8 mouse cellular contexts compared by ENCODE assay signal in genomic region chr17:36257969-36258368, GRCm38 (mm10). TPM values are rescaled to one million over a fixed set of nuclear protein-coding genes. Genes with fewer than 3 reads are reported as not detected.
DNase-seq lines count a peak whose midpoint lies in the region; ATAC-seq and TF ChIP-seq lines count a peak whose summit lies in the region.

TSS of gene Rpp21 (minus strand) at chr17:36258069.

- H3K4me2 ChIP-seq in limb, embryonic 12.5 days, result peak within 1 kb of the TSS; percentile 55

- TF ChIP-seq POLR2A in spleen, adult 2 months (IDR thresholded peaks at IDR 0.05; ENCODE audit: low read depth, low read length), result no peak
- TF ChIP-seq POLR2A in olfactory bulb, adult 2 months (IDR thresholded peaks at IDR 0.05; ENCODE audit: insufficient read depth, low read depth, low read length), result no peak

- peaks cover 4% of the 10 kb centered on the region; the same call in 1 of the 2 replicates for H3K4me1 ChIP-seq in spleen, adult 2 months (ENCODE audit: control insufficient read depth, insufficient read depth, insufficient read length)
- H3K4me1 ChIP-seq in limb, embryonic 12.5 days (replicated peaks), result peaks cover 6% of the 10 kb centered on the region
- no peaks in the 10 kb centered on the region for H3K4me1 ChIP-seq in olfactory bulb, adult 2 months (ENCODE audit: control insufficient read depth, insufficient read depth, low read length)

- DNase-seq in spleen, adult 2 months (ENCODE audit: low read depth in 1 of 2, low spot score in 2 of 2), result no peak
- no peak for DNase-seq in spleen, postnatal 14 days (ENCODE audit: low spot score in 2 of 2)
- no peak for DNase-seq in heart, postnatal 14 days
- DNase-seq in kidney, postnatal 10 days, result no peak
- DNase-seq in thymus, postnatal 14 days, result no peak

- no peaks in the 10 kb centered on the region for H3K9me3 ChIP-seq in limb, embryonic 12.5 days

- no peaks in the 10 kb centered on the region for H3K27me3 ChIP-seq in spleen, adult 2 months (ENCODE audit: control insufficient read depth, insufficient read depth, low read length)
- H3K27me3 ChIP-seq in limb, embryonic 12.5 days, result peaks cover 3% of the 10 kb centered on the region; the same call in 1 of the 2 replicates

- 49% methylated on average over 6 of the region's 6 CpGs for WGBS in spleen, adult 2 months
- 54% methylated on average over 6 of the region's 6 CpGs for WGBS in limb, embryonic 12.5 days
- WGBS in olfactory bulb, adult 2 months, result 42% methylated on average over 6 of the region's 6 CpGs

- peak within 1 kb of the TSS; percentile 87 for H3K27ac ChIP-seq in spleen, adult 2 months (ENCODE audit: insufficient read depth, low read length)
- H3K27ac ChIP-seq in limb, embryonic 12.5 days, result peak within 1 kb of the TSS; percentile 80
- peak within 1 kb of the TSS; percentile 63; the same call in 1 of the 2 replicates for H3K27ac ChIP-seq in olfactory bulb, adult 2 months (ENCODE audit: insufficient read depth, low read depth, low read length)

- H3K9ac ChIP-seq in limb, embryonic 12.5 days (replicated peaks), result peak within 1 kb of the TSS; percentile 76

- peak within 1 kb of the TSS; percentile 98 for H3K4me3 ChIP-seq in spleen, adult 2 months (ENCODE audit: extremely low read depth, insufficient read depth, insufficient read length)
- peak within 1 kb of the TSS; percentile 72 for H3K4me3 ChIP-seq in limb, embryonic 12.5 days (replicated peaks)
- peak within 1 kb of the TSS; percentile 84 for H3K4me3 ChIP-seq in olfactory bulb, adult 2 months (ENCODE audit: insufficient read depth, low read depth, low read length)

- intact Hi-C loops in heart, postnatal 14 days (cut with DNase I), result no loop called here

- H3K36me3 ChIP-seq in spleen, adult 2 months (ENCODE audit: control insufficient read depth, insufficient read depth, low read length), result peaks cover 13% of the 10 kb centered on the region
- H3K36me3 ChIP-seq in limb, embryonic 12.5 days, result peaks cover 47% of the 10 kb centered on the region

- 0 out of 2 replicates have a peak, but pooled peaks have one; percentile 6 for ATAC-seq in erythroblast, adult 5-6 weeks (replicated peaks; ENCODE audit: low FRiP score, poor library complexity, severe bottlenecking)
- no peak for ATAC-seq in limb, embryonic 12.5 days (ENCODE audit: insufficient number of reproducible peaks, insufficient read depth, low FRiP score, low TSS enrichment, low read depth)

- no peak for TF ChIP-seq CTCF in spleen, adult 2 months (IDR thresholded peaks at IDR 0.05; ENCODE audit: extremely low read depth, insufficient read depth, insufficient read length, insufficient replicate concordance)
- no peak for TF ChIP-seq CTCF in olfactory bulb, adult 2 months (IDR thresholded peaks at IDR 0.05; ENCODE audit: insufficient read depth, low read depth, low read length)

RNA-seq across cellular contexts. Expression of gene Rpp21, which starts in this region (rescaled TPM):
- 59.9 and 79.2 TPM in 2 replicates for polyA plus RNA-seq in spleen, adult 2 months (2012; rRNA removed)
- 12.3 and 23.6 TPM in 2 replicates for total RNA-seq in erythroblast, adult 5-6 weeks (2015; ENCODE audit: low replicate concordance)
- 4.8 and 5.4 TPM in 2 replicates for total RNA-seq in erythroblast, adult 5-6 weeks (2017; ENCODE audit: low replicate concordance)
- total RNA-seq in heart, postnatal 14 days (2021), result 10 to 100 TPM; 33.1 to 34.2 TPM
- polyA plus RNA-seq in limb, embryonic 12.5 days (2016; fragmentation: Nextera tagmentation; extraction: Ambion mirVana), result 95.8 and 107 TPM in 2 replicates
- polyA plus RNA-seq in olfactory bulb, adult 2 months (2012; ENCODE audit: insufficient read depth, insufficient read length, low replicate concordance, missing spikeins), result not detected in 2 replicates

Comparison
In these comparisons a context has a peak if more than half of its experiments do, and no peak if none do; other contexts are left out.
1. RNA of gene Rpp21 (polyA plus RNA-seq): 95.8 to 107 TPM in limb, embryonic 12.5 days and 59.9 to 79.2 TPM in spleen, adult 2 months; not detected in olfactory bulb, adult 2 months; every median in the first group is over 10 times any median in the second.
2. Peak in every context shown above with its lines, with median percentiles within 50 percentile points of each other: H3K27ac ChIP-seq and H3K4me3 ChIP-seq.